In genomic region chr13:52026291-52026690, GRCm38 (mm10) we compare ENCODE assay signal across 17 mouse cellular contexts.
DNase-seq lines count a peak whose midpoint lies in the region; ATAC-seq and TF ChIP-seq lines count a peak whose summit lies in the region.
"Had no signal": no experiment of that assay in that cellular context is flagged by ENCODE, and none has a peak within 500 bp of the region (broad histone marks: within the 10 kb centered on the region; RNA-seq: fewer than 3 reads in every experiment).

No protein-coding gene starts in this region.

- no peaks in the 10 kb centered on the region for H3K27me3 ChIP-seq in hindbrain, postnatal 0 days (ENCODE audit: insufficient read depth, low read length)
- H3K27me3 ChIP-seq in hindbrain, embryonic 11.5 days (ENCODE audit: control insufficient read depth, insufficient read depth, low read length), result no peaks in the 10 kb centered on the region
- H3K27me3 ChIP-seq in forebrain, postnatal 0 days (ENCODE audit: insufficient read depth, low read length), result no peaks in the 10 kb centered on the region
- H3K27me3 ChIP-seq: heart, embryonic 13.5 days; liver, embryonic 12.5 days; lung, embryonic 15.5 days had no signal

- WGBS in hindbrain, postnatal 0 days, result 84% methylated on average over 7 of the region's 7 CpGs
- WGBS in hindbrain, embryonic 11.5 days, result 90% methylated on average over 7 of the region's 7 CpGs
- 90% methylated on average over 7 of the region's 7 CpGs for WGBS in forebrain, postnatal 0 days

- H3K4me2 ChIP-seq in hindbrain, postnatal 0 days (ENCODE audit: low read depth, low read length), result no peak overlapping the region
- no peak overlapping the region for H3K4me2 ChIP-seq in hindbrain, embryonic 11.5 days (replicated peaks; ENCODE audit: low read depth, low read length)
- no peak overlapping the region for H3K4me2 ChIP-seq in forebrain, postnatal 0 days (ENCODE audit: low read depth)
- H3K4me2 ChIP-seq: heart, embryonic 13.5 days; liver, embryonic 12.5 days; lung, embryonic 15.5 days; neural tube, embryonic 15.5 days had no signal

- H3K4me1 ChIP-seq in hindbrain, postnatal 0 days (ENCODE audit: insufficient read depth, low read length), result peaks cover 25% of the 10 kb centered on the region
- peaks cover 5% of the 10 kb centered on the region for H3K4me1 ChIP-seq in hindbrain, embryonic 11.5 days (replicated peaks; ENCODE audit: control insufficient read depth, insufficient read depth, low read length)
- no peaks in the 10 kb centered on the region for H3K4me1 ChIP-seq in forebrain, postnatal 0 days (ENCODE audit: insufficient read depth)

- no peak for DNase-seq in hindbrain, postnatal 0 days (ENCODE audit: low spot score)
- DNase-seq in hindbrain, embryonic 11.5 days (ENCODE audit: low spot score), result no peak
- peak; percentile 81 for DNase-seq in naive thymus-derived CD4-positive, alpha-beta T cell, adult 2 months (ENCODE audit: low read depth)
- DNase-seq in thymus, postnatal 25 days, result peak; percentile 75
- no peak for DNase-seq in forebrain, postnatal 0 days
- DNase-seq in frontal cortex, postnatal 14 days (ENCODE audit: low spot score in 2 of 2), result no peak
- no peak for DNase-seq in right cerebral cortex, adult 18-20 months
- DNase-seq: cerebellum, postnatal 36 days; gastrocnemius, postnatal 36 days; heart, postnatal 4 days; kidney, adult 11 months; kidney, postnatal 36 days had no signal

- 0 out of 2 replicates have a peak overlapping the region, but pooled peaks have one; percentile 42 for H3K27ac ChIP-seq in hindbrain, postnatal 0 days
- no peak overlapping the region for H3K27ac ChIP-seq in hindbrain, embryonic 11.5 days (ENCODE audit: low read depth, low read length)
- H3K27ac ChIP-seq in forebrain, postnatal 0 days (ENCODE audit: low read depth, low read length), result no peak overlapping the region
- H3K27ac ChIP-seq: heart, embryonic 13.5 days; liver, embryonic 12.5 days; lung, embryonic 15.5 days had no signal

- no peak overlapping the region for H3K4me3 ChIP-seq in hindbrain, postnatal 0 days (ENCODE audit: low read length)
- H3K4me3 ChIP-seq in hindbrain, embryonic 11.5 days (ENCODE audit: low read depth, low read length), result no peak overlapping the region
- H3K4me3 ChIP-seq in forebrain, postnatal 0 days (ENCODE audit: low read depth, low read length), result no peak overlapping the region
- H3K4me3 ChIP-seq: heart, embryonic 13.5 days; liver, embryonic 12.5 days; lung, embryonic 15.5 days; neural tube, embryonic 15.5 days had no signal

- TF ChIP-seq CTCF in hindbrain, postnatal 0 days (IDR thresholded peaks at IDR 0.05; ENCODE audit: low read depth), result no peak
- no peak for TF ChIP-seq CTCF in forebrain, postnatal 0 days (IDR thresholded peaks at IDR 0.05; ENCODE audit: low read depth)

- ATAC-seq in hindbrain, postnatal 0 days, result no peak
- no peak for ATAC-seq in hindbrain, embryonic 11.5 days (ENCODE audit: low FRiP score)
- ATAC-seq in activated CD4-positive, CD25-positive, alpha-beta regulatory T cell, adult 4 months, result peak; percentile 67
- no peak for ATAC-seq in forebrain, postnatal 0 days
- ATAC-seq: liver, embryonic 12.5 days had no signal

- no peaks in the 10 kb centered on the region for H3K36me3 ChIP-seq in hindbrain, postnatal 0 days (ENCODE audit: insufficient read depth, low read length)
- no peaks in the 10 kb centered on the region for H3K36me3 ChIP-seq in hindbrain, embryonic 11.5 days (ENCODE audit: control insufficient read depth, insufficient read depth, low read length)
- H3K36me3 ChIP-seq in forebrain, postnatal 0 days (ENCODE audit: insufficient read depth), result no peaks in the 10 kb centered on the region
- H3K36me3 ChIP-seq: heart, embryonic 13.5 days; liver, embryonic 12.5 days; lung, embryonic 15.5 days; neural tube, embryonic 15.5 days had no signal

- no peaks in the 10 kb centered on the region for H3K9me3 ChIP-seq in hindbrain, postnatal 0 days (ENCODE audit: low read length)
- H3K9me3 ChIP-seq in hindbrain, embryonic 11.5 days (ENCODE audit: control insufficient read depth, low read length), result no peaks in the 10 kb centered on the region
- no peaks in the 10 kb centered on the region for H3K9me3 ChIP-seq in forebrain, postnatal 0 days (ENCODE audit: low read length)
- H3K9me3 ChIP-seq: heart, embryonic 13.5 days; liver, embryonic 12.5 days; lung, embryonic 15.5 days; neural tube, embryonic 15.5 days had no signal

- H3K9ac ChIP-seq in hindbrain, postnatal 0 days (replicated peaks; ENCODE audit: low read length), result no peak overlapping the region
- no peak overlapping the region for H3K9ac ChIP-seq in hindbrain, embryonic 11.5 days (ENCODE audit: low read depth, low read length)
- H3K9ac ChIP-seq in forebrain, postnatal 0 days, result no peak overlapping the region
- H3K9ac ChIP-seq: heart, embryonic 13.5 days; liver, embryonic 12.5 days; lung, embryonic 15.5 days; neural tube, embryonic 15.5 days had no signal

Comparison
In these comparisons a context has a peak if more than half of its experiments do, and no peak if none do; other contexts are left out.
1. DNase-seq: peak in naive thymus-derived CD4-positive, alpha-beta T cell, adult 2 months (single experiment) and thymus, postnatal 25 days (single experiment); none in hindbrain, postnatal 0 days (single experiment), hindbrain, embryonic 11.5 days (single experiment), forebrain, postnatal 0 days (single experiment), frontal cortex, postnatal 14 days (0 of 2) and right cerebral cortex, adult 18-20 months (single experiment).